Mouse (Mus musculus) embryonic facial prominence, embryonic 15.5 days (tissue): Measurements from ENCODE around the gene Dnajc7. TPM values are rescaled to one million over a fixed set of nuclear protein-coding genes. Genes with fewer than 3 reads are reported as not detected.
"Not testable (repeated sequence)": the region's sequence is repeated elsewhere in the genome, so short reads cannot be mapped to it uniquely, and the experiment has no call there.

Experiments used
- ATAC-seq: fragments of 200-750 bp; cut with Nextera tagmentation; 2 replicates; pipeline ENCODE4 v1.8.0; 2017; ENCODE audit warnings: low read depth, moderate TSS enrichment; ENCODE audit not compliant: insufficient number of reproducible peaks, low FRiP score, low TSS enrichment
- H3K27ac ChIP-seq: fragments of 300-500 bp; sonication (generic); replicated peaks from 2 replicates; pipeline ENCODE4 v1.5.1; 2015; ENCODE audit warnings: mild to moderate bottlenecking, inconsistent platforms
- H3K27me3 ChIP-seq: fragments of 300-500 bp; sonication (generic); 2 replicates; pipeline ENCODE4 v1.6.1; 2015; ENCODE audit warnings: inconsistent platforms
- H3K36me3 ChIP-seq: fragments of 300-500 bp; sonication (generic); 2 replicates; pipeline ENCODE4 v1.6.1; 2015; ENCODE audit warnings: mild to moderate bottlenecking, inconsistent platforms
- H3K4me1 ChIP-seq: fragments of 300-500 bp; sonication (generic); 2 replicates; pipeline ENCODE4 v1.6.1; 2015; ENCODE audit warnings: inconsistent platforms
- H3K4me2 ChIP-seq: fragments of 300-500 bp; sonication (generic); replicated peaks from 2 replicates; pipeline ENCODE4 v1.6.1; 2015; ENCODE audit warnings: mild to moderate bottlenecking, inconsistent platforms
- H3K4me3 ChIP-seq: fragments of 300-500 bp; sonication (generic); replicated peaks from 2 replicates; pipeline ENCODE4 v1.5.1; 2015; ENCODE audit warnings: mild to moderate bottlenecking, inconsistent platforms
- H3K9ac ChIP-seq: fragments of 300-500 bp; sonication (generic); 2 replicates; pipeline ENCODE4 v1.6.1; 2015; ENCODE audit warnings: inconsistent platforms
- H3K9me3 ChIP-seq: fragments of 300-500 bp; sonication (generic); replicated peaks from 2 replicates; pipeline ENCODE4 v1.6.1; 2016; ENCODE audit warnings: inconsistent platforms
- WGBS: fragments of 180-500 bp; shearing (Covaris S2); methylation state at CpG from one replicate; pipeline ENCODE4 v1.1.7; 2015; 5-methylcytosine and 5-hydroxymethylcytosine counted together
- polyA plus RNA-seq: library from polyadenylated mRNA; unstranded; fragments of >200 nt; fragmentation: Nextera tagmentation; extraction: Ambion mirVana; gene quantifications from 2 replicates; pipeline ENCODE4 v1.2.1, GENCODE M21; 2015

Gene Dnajc7
- polyA plus RNA-seq, 1 experiment from 2014 or later: 256 TPM

- Histone ChIP-seq H3K27ac (no peak overlapping the region), H3K4me2 (no peak overlapping the region), H3K9me3 (no peaks in the 10 kb centered on the region), H3K36me3 (peaks cover 82% of the 10 kb centered on the region), H3K4me1 (no peaks in the 10 kb centered on the region), H3K9ac (no peak overlapping the region), H3K27me3 (no peaks in the 10 kb centered on the region), H3K4me3 (no peak overlapping the region)
- 86% methylated on average over 4 of the region's 4 CpGs for WGBS
- no peak for ATAC-seq
These were observed 21.9 kb downstream of the Dnajc7 start for GRCm38 (mm10) chr11:100598074-100598473.

GRCm38 (mm10) chr11:100595533-100595932 lies 24.4 kb downstream of the Dnajc7 start:
- Histone ChIP-seq H3K9ac (no peak overlapping the region), H3K36me3 (peaks cover 90% of the 10 kb centered on the region), H3K27ac (no peak overlapping the region), H3K9me3 (no peaks in the 10 kb centered on the region), H3K4me3 (no peak overlapping the region), H3K27me3 (no peaks in the 10 kb centered on the region), H3K4me1 (no peaks in the 10 kb centered on the region), H3K4me2 (no peak overlapping the region)
- ATAC-seq: no peak
- 66% methylated on average over 4 of the region's 4 CpGs for WGBS

- 80% methylated on average over 7 of the region's 7 CpGs for WGBS
- Histone ChIP-seq H3K4me3 (no peak overlapping the region), H3K9me3 (no peaks in the 10 kb centered on the region), H3K4me2 (no peak overlapping the region), H3K27me3 (no peaks in the 10 kb centered on the region), H3K4me1 (no peaks in the 10 kb centered on the region; the same call in 1 of the 2 replicates), H3K36me3 (peaks cover 88% of the 10 kb centered on the region), H3K27ac (no peak overlapping the region), H3K9ac (no peak overlapping the region)
- ATAC-seq: no peak
These were observed 25.4 kb downstream of the Dnajc7 start for GRCm38 (mm10) chr11:100594608-100595007.

DNA sequence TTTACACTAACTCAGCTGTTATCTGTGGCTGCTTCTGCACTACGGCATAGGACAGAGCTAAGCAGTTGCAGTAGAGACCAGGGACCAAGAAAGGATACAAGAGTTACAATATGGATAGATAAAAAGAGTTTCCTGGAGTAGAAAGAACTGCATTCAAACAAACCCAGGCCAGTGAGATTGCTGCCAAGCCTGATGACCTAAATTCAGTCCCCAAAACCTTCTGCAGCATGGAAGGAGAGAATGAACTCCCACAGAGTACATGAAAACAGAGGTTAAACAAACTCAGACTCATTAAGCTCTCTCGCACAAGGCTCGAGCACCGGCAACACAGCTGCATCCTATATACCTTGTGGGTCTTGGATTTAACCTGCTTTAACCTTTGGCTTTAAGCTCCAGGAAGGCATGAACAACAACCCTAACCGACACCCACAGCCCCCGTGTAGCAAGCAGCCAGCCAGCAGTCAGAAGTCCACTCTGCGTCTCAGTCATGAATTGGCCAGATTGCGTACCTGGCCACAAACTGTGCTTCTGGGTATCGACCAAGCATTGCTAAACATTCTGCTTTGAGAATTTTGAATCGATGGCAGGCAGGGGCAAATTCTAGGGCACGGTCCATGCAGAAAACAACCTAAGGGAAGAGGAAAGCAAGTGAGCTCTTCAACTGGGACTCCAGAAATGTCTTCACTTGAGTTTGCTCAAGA lies 27.5 kb downstream of the Dnajc7 start:
- Histone ChIP-seq H3K36me3 (peaks cover 88% of the 10 kb centered on the region), H3K27me3 (no peaks in the 10 kb centered on the region), H3K4me1 (no peaks in the 10 kb centered on the region; the same call in 1 of the 2 replicates), H3K27ac (no peak overlapping the region), H3K4me2 (no peak overlapping the region), H3K9me3 (no peaks in the 10 kb centered on the region), H3K4me3 (no peak overlapping the region), H3K9ac (no peak overlapping the region)
- ATAC-seq: no peak
- 86% methylated on average over 11 of the region's 11 CpGs for WGBS

DNA sequence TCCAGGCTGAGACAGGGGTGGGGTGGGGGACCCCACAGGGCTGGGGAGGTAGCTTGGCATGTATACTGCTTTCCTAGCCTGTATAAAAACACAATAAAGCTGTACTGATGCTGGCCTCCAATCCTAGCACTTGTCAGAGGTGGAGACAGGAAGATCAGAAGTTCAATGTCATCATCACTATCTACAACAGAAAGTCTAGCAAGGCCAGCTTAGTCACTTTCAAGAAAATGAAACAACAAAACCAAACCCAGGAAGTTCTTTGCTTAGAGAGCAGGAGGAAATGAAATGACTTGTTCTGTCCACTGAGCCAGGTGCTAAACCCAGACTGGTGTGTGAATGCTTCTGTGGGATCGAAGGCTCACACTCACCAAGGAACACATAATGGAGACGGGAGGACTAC lies 31.5 kb downstream of the Dnajc7 start:
- Histone ChIP-seq H3K36me3 (peaks cover 98% of the 10 kb centered on the region), H3K27ac (no peak overlapping the region), H3K9ac (no peak overlapping the region), H3K9me3 (no peaks in the 10 kb centered on the region), H3K4me3 (no peak overlapping the region), H3K4me1 (no peaks in the 10 kb centered on the region; the same call in 1 of the 2 replicates), H3K27me3 (no peaks in the 10 kb centered on the region), H3K4me2 (no peak overlapping the region)
- 95% methylated on average over 2 of the region's 2 CpGs for WGBS
- no peak for ATAC-seq

DNA sequence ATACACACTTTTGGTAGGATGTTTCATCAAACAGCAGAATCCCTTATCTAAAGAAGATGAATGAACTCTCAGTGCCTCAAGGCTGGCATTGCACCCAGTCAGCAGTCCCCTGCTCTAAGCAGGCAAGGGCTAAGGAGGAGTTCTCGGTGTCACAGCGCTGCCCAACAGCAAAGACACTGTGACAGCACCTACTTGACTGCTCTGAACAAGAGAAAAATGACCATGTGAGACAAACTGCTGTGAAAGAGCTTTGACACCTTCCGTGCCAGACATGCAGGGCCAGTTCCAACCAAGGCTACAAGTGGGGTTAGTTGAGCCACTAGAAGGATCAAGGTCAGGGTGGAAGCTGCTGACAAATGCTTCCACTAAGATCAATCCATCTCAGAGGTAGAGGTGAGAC lies 34.8 kb downstream of the Dnajc7 start:
- H3K36me3 ChIP-seq: peaks cover 99% of the 10 kb centered on the region
- H3K9me3 ChIP-seq: no peaks in the 10 kb centered on the region
- H3K4me1 ChIP-seq: no peaks in the 10 kb centered on the region; the same call in 1 of the 2 replicates
- no peak overlapping the region for H3K27ac ChIP-seq
- H3K4me2 ChIP-seq: no peak overlapping the region
- 95% methylated on average over 3 of the region's 3 CpGs for WGBS
- H3K4me3 ChIP-seq: no peak overlapping the region
- H3K9ac ChIP-seq: no peak overlapping the region
- no peaks in the 10 kb centered on the region for H3K27me3 ChIP-seq
- no peak for ATAC-seq

GRCm38 (mm10) chr11:100584561-100584961 lies 35.4 kb downstream of the Dnajc7 start:
- Histone ChIP-seq H3K4me1 (no peaks in the 10 kb centered on the region; the same call in 1 of the 2 replicates), H3K27ac (no peak overlapping the region), H3K27me3 (no peaks in the 10 kb centered on the region), H3K4me3 (no peak overlapping the region), H3K36me3 (peaks cover 99% of the 10 kb centered on the region), H3K9me3 (no peaks in the 10 kb centered on the region), H3K4me2 (no peak overlapping the region), H3K9ac (no peak overlapping the region)
- no peak for ATAC-seq
- WGBS: 85% methylated on average over 7 of the region's 7 CpGs

DNA sequence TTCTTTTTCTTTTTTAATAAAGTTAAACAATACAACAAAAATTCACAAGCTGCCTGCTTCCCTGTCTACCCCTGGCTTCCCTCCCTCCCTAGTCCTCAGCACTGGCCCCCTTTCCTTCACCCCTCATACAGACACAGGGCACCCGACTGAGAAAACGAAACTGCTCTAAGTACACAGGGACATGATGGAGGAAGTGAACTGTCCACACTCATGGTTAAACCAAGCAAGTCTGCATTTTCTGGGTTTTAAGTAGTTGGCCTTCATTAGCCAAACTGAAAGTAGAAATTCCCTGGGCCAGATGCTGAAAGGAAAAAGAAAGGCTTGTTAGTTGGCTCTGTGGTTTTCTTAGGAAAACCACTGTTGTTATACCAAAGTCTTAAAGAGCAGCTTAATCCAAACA lies 37.1 kb downstream of the Dnajc7 start:
- H3K4me3 ChIP-seq: no peak overlapping the region
- H3K9ac ChIP-seq: no peak overlapping the region
- ATAC-seq: no peak
- 92% methylated on average over 2 of the region's 2 CpGs for WGBS
- peaks cover 92% of the 10 kb centered on the region for H3K36me3 ChIP-seq
- H3K4me2 ChIP-seq: no peak overlapping the region
- H3K4me1 ChIP-seq: no peaks in the 10 kb centered on the region
- no peaks in the 10 kb centered on the region for H3K9me3 ChIP-seq
- no peaks in the 10 kb centered on the region for H3K27me3 ChIP-seq
- no peak overlapping the region for H3K27ac ChIP-seq

DNA sequence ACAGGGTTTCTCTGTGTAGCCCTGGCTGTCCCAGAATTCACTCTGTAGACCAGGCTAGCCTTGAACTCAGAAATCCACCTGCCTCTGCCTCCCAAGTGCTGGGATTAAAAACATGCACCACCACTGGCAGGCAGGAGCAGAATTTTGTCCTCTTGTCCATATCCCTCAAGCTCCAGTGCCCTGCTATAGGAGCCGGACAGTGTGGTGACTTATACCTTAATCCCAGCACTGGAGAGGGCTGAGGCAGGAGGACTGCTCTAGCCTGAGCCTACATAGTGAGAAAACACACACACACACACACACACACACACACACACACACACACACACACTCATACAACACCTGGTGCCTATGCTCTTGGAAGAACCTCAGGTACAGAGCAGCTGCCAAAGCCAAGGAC lies 37.6 kb downstream of the Dnajc7 start:
- not testable (repeated sequence) for H3K27ac ChIP-seq, H3K4me2 ChIP-seq, H3K4me1 ChIP-seq, H3K4me3 ChIP-seq, ATAC-seq, H3K9me3 ChIP-seq, H3K9ac ChIP-seq, H3K27me3 ChIP-seq
- H3K36me3 ChIP-seq: peaks cover 88% of the 10 kb centered on the region
- 100% methylated on average over 1 of the region's 1 CpGs for WGBS

DNA sequence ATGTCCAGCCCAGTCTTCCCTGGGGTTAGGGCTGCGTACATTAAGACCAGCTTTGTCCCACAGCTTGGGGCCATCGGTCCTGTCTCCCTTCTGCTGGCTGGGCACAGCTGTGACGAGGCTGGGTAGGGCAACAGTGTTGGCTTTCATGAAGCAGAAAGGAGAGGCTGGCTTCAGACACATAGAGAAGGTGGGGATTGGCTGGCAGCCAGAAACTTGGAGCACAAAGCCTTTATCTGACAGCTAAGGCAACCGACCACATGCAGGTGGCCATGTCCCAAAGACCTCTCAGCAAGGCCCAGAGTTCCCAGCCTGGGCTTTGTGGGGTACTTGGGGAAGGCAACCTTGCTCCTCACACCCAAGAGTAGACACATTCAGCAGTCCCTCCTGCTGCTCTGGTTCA lies 38.2 kb downstream of the Dnajc7 start:
- Histone ChIP-seq H3K27me3 (no peaks in the 10 kb centered on the region), H3K9ac (no peak overlapping the region), H3K4me1 (no peaks in the 10 kb centered on the region), H3K27ac (no peak overlapping the region), H3K9me3 (no peaks in the 10 kb centered on the region), H3K4me2 (no peak overlapping the region), H3K36me3 (peaks cover 82% of the 10 kb centered on the region), H3K4me3 (no peak overlapping the region)
- 78% methylated on average over 4 of the region's 4 CpGs for WGBS
- ATAC-seq: no peak

- Histone ChIP-seq H3K4me1 (peaks cover 13% of the 10 kb centered on the region), H3K9ac (no peak overlapping the region), H3K36me3 (peaks cover 67% of the 10 kb centered on the region), H3K9me3 (no peaks in the 10 kb centered on the region), H3K27me3 (no peaks in the 10 kb centered on the region), H3K4me3 (no peak overlapping the region), H3K4me2 (no peak overlapping the region), H3K27ac (no peak overlapping the region)
- ATAC-seq: no peak
- 80% methylated on average over 13 of the region's 13 CpGs for WGBS
These were observed 39.7 kb downstream of the Dnajc7 start for GRCm38 (mm10) chr11:100580275-100580674.
